Mouse (Mus musculus) embryonic fibroblast, embryonic 13.5 days (primary cell): ENCODE data around the gene Ddx43.

Source experiments
- CTCF ChIP-seq: IDR thresholded peaks from 2 replicates; pipeline ENCODE4 v1.5.1; 2011; ENCODE audit warnings: mild to moderate bottlenecking, control low read depth, low read length, moderate library complexity, borderline replicate concordance; ENCODE audit not compliant: insufficient read depth
- POLR2A ChIP-seq: IDR thresholded peaks from 2 replicates; pipeline ENCODE4 v1.6.1; 2011; ENCODE audit warnings: low read depth, mild to moderate bottlenecking, control low read depth, low read length, moderate library complexity

DNA sequence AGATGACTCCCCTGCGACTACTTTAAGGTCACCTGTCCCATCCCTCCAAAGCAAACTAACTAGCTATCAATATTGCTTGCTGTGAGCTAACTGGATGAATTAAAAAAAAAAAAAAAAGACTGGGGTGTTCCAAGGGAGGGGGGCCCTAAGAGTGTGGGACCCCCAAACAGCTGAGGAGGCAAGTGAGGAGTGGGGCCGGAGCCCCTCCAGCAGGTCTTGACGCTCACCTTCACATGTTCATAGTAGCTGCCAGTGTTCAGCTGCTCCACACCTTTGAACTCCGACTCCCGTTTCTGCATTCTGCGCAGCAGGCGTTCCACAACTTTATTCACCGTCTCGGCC lies 46.6 kb downstream of the Ddx43 start:
- no peak for TF ChIP-seq CTCF
- TF ChIP-seq POLR2A = no peak
